Mouse (Mus musculus) testis, postnatal 10 days (tissue): Measurements from ENCODE around the gene Kazald1.
A peak's percentile ranks its signal among the peaks of the same experiment; 100 is the strongest.
"Not testable (repeated sequence)": the region's sequence is repeated elsewhere in the genome, so short reads cannot be mapped to it uniquely, and the experiment has no call there.

Experiments used
- DNase-seq: peaks from one replicate; pipeline ENCODE4 v3.0.0; 2021; ENCODE audit warnings: low spot score

Gene Kazald1

GRCm38 (mm10) chr19:45074580-45075322 is at the start of gene Kazald1:
TSS of gene Kazald1 (plus strand) at chr19:45075241.
- DNase-seq: peak; percentile 97

DNA sequence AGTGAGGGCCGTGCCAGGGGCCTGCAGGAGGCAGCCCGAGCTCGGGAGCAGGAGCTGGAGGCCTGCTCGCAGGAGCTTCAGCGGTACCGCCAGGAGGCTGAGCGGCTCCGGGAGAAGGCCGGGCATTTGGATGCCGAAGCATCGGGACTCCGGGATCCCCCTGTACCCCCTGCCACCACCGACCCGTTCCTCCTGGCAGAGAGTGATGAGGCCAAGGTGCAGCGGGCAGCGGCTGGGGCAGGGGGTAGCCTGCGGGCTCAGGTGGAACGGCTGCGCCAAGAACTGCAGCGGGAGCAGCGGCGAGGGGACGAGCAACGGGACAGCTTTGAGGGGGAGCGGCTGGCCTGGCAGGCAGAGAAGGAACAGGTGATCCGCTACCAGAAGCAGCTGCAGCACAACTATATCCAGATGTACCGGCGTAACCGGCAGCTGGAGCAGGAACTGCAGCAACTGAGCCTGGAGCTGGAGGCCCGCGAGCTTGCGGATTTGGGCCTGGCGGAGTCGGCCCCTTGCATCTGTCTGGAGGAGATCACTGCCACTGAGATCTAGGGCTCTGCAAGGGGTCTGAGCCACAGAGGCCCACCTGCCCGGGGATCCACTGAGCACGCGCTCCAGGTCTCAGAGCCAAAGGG is 49.0 kb upstream of the Kazald1 start:
- no peak for DNase-seq

- DNase-seq: no peak
Observed at GRCm38 (mm10) chr19:45026958-45027670, 47.9 kb upstream of the Kazald1 start.

GRCm38 (mm10) chr19:45027848-45028247 is 47.2 kb upstream of the Kazald1 start:
- peak; percentile 78 for DNase-seq

- no peak for DNase-seq
Observed at GRCm38 (mm10) chr19:45028746-45029145, 46.3 kb upstream of the Kazald1 start.

GRCm38 (mm10) chr19:45029571-45029970 is 45.5 kb upstream of the Kazald1 start:
- no peak for DNase-seq

- peak; percentile 89 for DNase-seq
Observed at GRCm38 (mm10) chr19:45030111-45030510, 44.9 kb upstream of the Kazald1 start.

- DNase-seq: peak; percentile 89
Observed at GRCm38 (mm10) chr19:45030746-45031693, 44.0 kb upstream of the Kazald1 start.

DNA sequence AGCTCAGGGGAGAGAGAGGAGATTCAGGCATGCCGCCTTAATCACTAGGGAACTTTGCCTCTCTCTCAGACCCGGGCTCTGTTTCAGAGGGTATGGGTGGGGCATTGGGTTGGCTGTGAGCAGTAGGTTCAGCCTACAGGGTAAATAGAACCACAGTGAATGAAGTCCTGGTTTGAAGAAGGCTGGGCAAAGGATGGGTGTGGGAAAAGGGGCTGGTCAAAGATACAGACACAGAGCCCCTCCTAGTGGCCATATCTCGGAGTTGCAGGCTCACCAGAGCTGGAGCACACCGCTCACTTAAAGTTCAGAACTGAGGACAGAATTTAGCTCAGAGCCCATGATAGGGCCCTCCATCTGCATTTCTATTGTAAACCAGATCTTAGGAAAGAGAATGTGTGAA is 43.3 kb upstream of the Kazald1 start:
- peak; percentile 87 for DNase-seq

DNA sequence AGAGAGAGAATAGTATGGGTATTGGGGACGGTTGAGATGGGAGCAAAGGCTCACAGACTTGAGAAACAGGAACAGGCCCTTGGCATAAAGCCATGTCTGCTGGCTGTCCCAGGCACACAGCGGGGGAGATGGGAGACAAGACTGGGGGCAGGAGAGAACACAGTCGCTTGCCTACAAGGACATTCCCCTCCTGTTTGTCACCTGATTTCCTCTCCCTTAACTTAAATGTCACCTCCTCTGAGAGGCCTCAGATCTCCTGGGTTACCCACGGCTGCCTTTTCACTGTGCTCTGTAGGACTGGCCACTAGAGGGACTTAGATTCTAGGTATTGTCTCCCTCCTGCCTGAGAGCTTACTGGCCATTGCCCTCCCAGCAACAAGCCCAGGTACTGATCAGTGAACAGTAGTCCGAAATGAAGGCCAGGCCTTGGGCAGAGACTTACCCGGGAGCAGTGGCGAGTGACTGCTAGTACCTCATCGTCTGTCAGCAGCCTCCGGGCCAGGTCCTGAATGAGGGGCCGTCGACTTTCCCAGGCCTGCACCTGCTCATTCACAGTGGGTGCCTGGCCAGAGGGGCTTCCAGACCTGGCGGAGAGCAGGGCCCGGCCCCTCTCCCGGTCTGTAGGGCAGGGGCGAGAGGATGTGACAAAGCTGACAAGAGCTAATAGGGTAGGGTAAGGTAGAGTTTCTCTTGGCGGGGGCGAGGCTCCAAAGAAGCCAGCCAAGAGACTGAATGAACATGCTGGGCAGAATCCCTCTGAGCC is 42.3 kb upstream of the Kazald1 start:
- DNase-seq: peak; percentile 74

DNA sequence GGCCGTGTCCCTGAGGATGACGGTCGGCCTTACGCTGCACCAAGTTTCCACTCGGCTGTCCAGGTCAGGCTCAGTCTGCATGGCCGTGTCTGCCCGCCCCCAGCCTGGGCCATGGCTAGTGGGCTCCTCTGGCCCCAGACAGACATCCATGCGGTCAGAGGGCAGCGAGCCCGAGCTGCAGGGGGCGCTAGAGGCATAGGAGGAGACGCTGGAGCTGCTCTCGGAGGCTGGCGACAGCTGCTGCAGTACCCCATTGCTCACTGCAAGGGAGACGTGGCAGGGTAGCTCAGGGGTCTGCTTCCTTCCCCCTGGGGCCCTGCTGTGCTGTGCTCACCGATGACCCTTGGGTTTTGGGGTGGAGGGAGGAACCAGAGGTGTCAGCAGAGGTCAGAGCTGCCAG is 38.2 kb upstream of the Kazald1 start:
- peak; percentile 87 for DNase-seq

DNA sequence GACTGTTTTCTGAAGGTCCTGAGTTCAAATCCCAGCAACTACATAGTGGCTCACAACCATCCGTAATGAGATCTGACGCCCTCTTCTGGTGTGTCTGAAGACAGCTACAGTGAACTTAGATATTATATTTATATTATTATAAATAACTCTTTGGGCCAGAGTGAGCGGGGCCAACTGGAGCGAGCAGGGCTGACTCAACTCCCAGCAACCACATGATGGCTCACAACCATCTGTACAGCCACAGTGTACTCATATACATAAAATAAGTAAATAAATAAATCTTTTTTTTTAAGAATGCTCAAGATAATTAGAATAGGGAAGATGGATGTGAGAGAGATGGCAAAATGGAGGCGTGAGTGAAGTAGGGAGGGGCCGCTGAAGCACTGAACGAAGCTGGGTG is 36.8 kb upstream of the Kazald1 start:
- DNase-seq: not testable (repeated sequence)

DNA sequence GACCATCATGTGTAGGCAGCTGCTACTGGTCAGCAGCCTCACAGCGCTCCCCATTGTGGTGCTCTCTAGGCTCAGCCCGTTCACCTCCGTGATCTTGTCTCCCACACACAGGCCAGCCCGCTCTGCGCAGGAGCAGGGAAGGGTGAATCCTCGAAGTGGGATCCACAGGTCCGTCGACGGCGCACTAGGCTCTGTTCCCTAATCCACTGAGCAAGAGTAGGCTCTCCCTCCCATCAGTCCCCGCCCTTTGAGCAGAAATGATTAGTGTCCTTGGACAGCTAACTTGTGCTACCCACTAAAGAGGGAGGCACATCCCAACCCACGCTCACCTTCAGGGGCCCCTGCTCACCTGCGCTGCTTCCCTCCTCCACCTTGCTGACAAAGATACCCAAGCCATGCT is 34.8 kb upstream of the Kazald1 start:
- peak; percentile 56 for DNase-seq

- DNase-seq: peak; percentile 45
Observed at GRCm38 (mm10) chr19:45044389-45044927, 30.6 kb upstream of the Kazald1 start.

GRCm38 (mm10) chr19:45045236-45045635 is 29.8 kb upstream of the Kazald1 start:
- DNase-seq: peak; percentile 41

DNA sequence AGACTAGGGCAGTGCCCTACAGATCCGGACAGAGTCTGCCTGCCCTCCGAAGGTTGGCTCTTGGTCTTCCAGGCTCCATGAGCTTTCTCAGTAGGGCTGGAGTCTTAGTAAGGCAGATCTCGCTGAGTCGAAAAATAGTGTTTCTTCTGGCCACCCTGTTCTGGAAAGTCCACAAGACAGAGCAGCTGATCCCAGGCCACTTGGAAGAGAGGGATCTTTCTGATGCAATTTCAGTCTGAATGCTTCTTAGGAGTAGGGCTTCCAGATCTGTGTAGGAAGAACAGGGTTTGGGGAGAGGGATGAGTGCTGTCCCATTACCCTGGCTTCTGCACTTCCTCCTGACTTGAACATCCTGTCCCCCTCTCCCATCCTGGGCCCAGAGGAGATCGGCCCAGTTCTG is 29.4 kb upstream of the Kazald1 start, which contains the start of gene Pdzd7:
TSS of gene Pdzd7 (minus strand) at position 67 of the 400 bp plus-strand sequence.
- DNase-seq: no peak

DNA sequence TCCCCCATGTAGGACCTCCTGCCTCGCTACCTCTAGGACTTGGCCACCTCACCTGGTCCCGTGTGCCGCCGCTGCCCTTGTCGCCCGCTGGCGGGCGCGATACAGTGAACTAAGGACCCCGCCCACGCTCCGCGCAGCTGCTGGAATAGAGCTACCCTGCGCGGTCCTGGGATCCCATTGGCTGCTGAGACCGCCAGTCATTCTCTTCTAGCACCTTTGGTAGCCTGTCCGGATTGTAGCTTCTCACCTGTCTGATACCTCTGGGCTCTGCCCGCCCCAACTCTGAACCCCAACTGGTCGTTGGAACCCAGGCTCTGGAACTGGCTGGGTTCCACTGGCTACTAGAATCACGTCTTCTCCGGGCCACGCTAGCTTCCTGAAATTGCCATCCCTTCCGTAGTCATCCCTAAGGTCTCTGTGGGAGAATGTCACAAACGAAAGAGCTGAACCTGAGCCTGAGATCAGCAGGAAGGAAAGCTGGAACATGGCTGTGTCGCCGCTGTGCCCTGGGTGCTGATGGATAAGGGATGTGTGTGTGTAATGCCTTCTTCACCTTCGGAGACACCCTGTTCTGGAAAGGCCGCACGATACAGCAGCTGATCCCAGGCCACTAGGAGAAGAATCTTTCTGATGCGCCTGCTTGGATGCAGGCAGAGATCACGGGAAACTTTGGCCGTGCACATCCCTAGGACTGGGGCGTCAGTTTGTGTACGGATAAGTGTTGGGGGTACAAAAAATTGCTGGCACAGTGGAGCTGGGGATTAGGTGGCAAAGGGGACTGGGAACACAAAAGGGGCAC is 28.3 kb upstream of the Kazald1 start:
- peak; percentile 88 for DNase-seq

- DNase-seq: peak; percentile 98
Observed at GRCm38 (mm10) chr19:45047417-45047934, 27.6 kb upstream of the Kazald1 start, which contains the start of gene Sfxn3. TSS of gene Sfxn3 (plus strand) at chr19:45047503.

DNA sequence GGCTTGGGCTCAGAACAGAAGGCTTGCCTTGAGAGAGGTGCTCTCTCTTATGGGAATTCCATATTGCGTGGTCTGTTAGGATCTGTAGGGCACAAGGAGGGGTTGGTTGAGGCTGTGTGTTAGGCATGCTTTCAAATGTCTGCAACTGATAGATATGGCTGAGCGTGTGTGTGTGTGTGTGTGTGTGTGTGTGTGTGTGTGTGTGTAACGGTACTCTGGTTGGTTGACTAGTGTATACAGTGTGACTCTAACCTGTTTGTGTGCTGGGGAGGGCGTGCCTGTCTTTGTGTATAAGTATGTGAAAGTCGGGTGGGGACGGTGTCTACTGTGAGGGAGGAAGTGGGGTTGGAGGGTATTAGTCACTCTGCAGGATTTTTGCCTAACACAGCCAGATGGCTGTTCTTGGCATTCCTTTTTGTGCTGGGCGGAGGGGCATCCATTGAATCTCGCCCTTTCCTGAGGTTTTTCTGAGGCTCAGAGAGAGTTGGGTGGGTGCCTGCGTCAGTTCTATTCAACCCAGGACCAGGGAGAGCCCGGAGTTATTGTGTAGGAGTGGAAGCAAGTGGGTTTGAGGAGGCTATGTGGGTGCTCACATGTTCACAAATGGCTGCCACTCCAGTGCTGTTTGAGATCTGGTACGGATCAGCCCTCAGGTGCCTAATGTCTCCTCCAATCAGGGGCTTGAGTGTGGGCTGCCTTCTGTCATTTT is 27.0 kb upstream of the Kazald1 start:
- peak; percentile 62 for DNase-seq
